Mouse (Mus musculus): ENCODE results near the gene Ctla2b. TPM values are rescaled to one million over a fixed set of nuclear protein-coding genes. Genes with fewer than 3 reads are reported as not detected.

The Ctla2b gene
- polyA plus RNA-seq, 1 experiment from 2014 or later, result 1.3 TPM

Other genes starting within 250 kb of the Ctla2b start
- not detected in 2 replicates for gene BC051665, start 111.1 kb downstream of the Ctla2b start, polyA plus RNA-seq (2016; fragmentation: Nextera tagmentation; extraction: Ambion mirVana)
- gene Ctsll3, start 94.6 kb downstream of the Ctla2b start, polyA plus RNA-seq (2016; fragmentation: Nextera tagmentation; extraction: Ambion mirVana), result not detected in 2 replicates
- gene 4930486L24Rik, start 33.0 kb downstream of the Ctla2b start, polyA plus RNA-seq (2016; fragmentation: Nextera tagmentation; extraction: Ambion mirVana), result 0.14 TPM in 1 of 2 replicates, not detected in the other
- not detected in 2 replicates for gene Gm49392, start 553 bp downstream of the Ctla2b start, polyA plus RNA-seq (2016; fragmentation: Nextera tagmentation; extraction: Ambion mirVana)
- gene Tpbpb, start 7.4 kb upstream of the Ctla2b start, polyA plus RNA-seq (2016; fragmentation: Nextera tagmentation; extraction: Ambion mirVana), result not detected in 2 replicates
- gene Gm49393, start 38.1 kb upstream of the Ctla2b start, polyA plus RNA-seq (2016; fragmentation: Nextera tagmentation; extraction: Ambion mirVana), result not detected in 2 replicates
- 0.96 and 1.1 TPM in 2 replicates for gene Gm49391, start 39.1 kb upstream of the Ctla2b start, polyA plus RNA-seq (2016; fragmentation: Nextera tagmentation; extraction: Ambion mirVana)
- gene Ctla2a, start 39.2 kb upstream of the Ctla2b start, polyA plus RNA-seq (2016; fragmentation: Nextera tagmentation; extraction: Ambion mirVana), result 8.2 and 11.0 TPM in 2 replicates
- gene Tpbpa, start 44.5 kb upstream of the Ctla2b start, polyA plus RNA-seq (2016; fragmentation: Nextera tagmentation; extraction: Ambion mirVana), result not detected in 2 replicates
- gene Ctsj, start 108.5 kb upstream of the Ctla2b start, polyA plus RNA-seq (2016; fragmentation: Nextera tagmentation; extraction: Ambion mirVana), result not detected in 2 replicates
- gene Ctsq, start 143.2 kb upstream of the Ctla2b start, polyA plus RNA-seq (2016; fragmentation: Nextera tagmentation; extraction: Ambion mirVana), result not detected in 2 replicates